Mouse (Mus musculus) NIH3T3 (cell line): ENCODE measurements around the gene Plagl2.
A peak's percentile ranks its signal among the peaks of the same experiment; 100 is the strongest.

Experiments used
- DNase-seq: peaks from one replicate; pipeline ENCODE4 v3.0.0-alpha.2; 2012; ENCODE audit warnings: low read depth

Gene Plagl2

DNA sequence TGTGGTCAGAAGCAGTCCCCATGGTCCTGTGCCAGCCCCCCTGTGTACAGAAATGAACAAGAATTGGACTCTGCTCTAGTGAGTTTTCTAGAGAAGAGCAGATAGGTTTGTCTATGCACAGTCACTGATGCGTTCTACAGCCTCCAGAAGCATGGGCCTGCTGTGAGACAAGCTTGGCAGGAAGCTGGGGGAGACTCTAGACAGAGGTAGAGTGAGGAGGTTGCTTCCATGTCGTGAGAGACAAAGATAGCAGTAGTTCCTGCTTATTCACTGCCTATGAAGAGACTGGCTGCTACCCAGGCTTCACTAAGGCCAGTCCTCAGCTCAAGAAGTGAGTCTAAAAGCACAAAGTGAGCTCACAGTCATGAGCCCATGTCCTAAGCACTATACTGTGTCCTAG, 50.0 kb downstream of the Plagl2 start:
- DNase-seq, result no peak

DNA sequence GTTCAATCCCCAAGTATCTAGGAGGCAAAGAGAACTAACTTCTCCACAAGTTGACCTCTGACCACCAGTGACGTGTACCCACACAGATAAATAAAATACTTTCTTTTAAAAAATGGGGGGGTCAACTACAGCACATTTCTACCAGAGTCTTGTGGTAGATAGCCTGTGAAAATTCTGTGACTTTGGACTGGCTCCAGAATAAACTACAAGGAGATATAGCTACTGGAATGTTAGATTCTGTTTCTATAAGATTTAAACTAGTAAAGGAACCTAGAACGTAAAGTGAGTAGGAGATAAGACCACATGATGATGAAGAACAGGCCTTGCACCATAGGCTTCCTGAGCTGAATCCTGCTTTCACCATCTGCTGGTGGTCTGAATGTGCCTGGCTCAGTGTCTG, 53.4 kb downstream of the Plagl2 start:
- no peak for DNase-seq

DNA sequence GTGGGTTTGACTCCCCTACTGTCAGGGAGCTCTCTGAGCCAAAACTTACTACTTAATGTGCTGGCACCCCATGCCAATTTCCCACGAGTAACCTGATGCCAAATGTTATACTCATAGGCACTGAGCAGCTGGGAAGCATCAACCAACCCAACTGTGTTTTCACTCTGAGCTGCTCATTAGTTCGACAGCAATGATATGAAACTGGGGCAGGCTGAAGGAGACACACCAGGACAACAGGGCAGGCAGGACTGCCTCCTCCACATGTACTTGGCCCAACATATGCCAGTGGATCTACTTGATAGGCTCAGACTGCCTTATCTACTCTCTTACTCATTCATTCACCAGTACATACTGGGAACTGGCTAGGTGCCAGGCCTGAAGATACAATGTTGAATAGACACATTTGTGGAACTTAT, 55.0 kb downstream of the Plagl2 start:
- peak; percentile 76 for DNase-seq

DNA sequence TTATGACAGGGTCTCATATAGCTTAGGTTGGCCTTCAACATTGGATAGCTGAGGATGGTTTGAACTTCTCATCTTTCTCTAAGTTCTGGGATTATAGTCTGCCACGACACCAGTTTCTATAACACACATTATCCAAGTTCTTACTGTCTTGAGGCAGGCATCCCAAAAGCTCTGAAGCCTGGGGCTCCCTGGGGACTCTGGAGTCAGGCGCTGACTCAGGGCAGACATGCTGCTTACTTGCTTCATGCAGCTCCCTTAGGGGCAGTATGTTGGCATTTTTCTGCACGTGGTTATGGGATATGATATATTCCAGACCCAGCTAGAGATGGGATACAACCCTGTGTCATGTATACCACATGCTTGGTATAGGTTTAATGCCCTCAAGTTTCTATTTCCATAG, 61.3 kb downstream of the Plagl2 start:
- peak; percentile 85 for DNase-seq

DNA sequence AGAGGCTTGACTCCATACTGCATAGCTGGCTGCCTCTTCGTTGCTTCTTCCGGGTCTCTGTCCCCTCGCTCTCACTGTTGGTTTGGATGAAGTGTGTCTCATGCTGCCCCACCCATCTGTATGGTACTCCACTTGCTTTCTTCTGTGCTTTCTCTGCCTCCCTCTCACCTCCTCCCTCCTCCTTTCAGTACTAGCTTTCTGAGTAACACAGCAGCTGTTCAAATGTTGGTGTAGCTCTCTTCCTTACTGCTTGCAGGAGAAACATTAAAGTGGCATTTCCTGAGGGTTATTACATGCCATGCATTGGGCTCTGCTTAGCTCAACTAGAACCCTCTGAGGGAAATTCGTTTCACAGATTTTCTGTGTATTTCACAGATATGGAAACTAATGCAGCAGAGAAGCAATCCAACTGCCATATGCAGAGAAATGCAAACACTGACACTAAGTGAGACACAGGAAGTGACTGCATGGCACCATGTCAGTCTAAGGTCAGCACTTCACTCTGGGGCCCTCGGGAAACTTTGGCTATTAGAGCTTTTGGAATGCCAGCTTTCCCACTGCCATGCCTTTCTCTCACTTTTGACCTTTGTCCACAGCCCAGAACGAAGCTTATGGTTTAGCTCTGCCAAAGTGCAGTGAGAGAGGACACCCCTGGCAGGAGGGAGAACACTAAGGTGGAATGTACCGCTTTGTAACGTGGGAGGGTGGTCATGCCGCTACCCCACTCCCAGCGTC, 61.9 kb downstream of the Plagl2 start:
- DNase-seq, result no peak
